Comparison of ENCODE assay signal across 13 mouse cellular contexts in the genomic region with DNA sequence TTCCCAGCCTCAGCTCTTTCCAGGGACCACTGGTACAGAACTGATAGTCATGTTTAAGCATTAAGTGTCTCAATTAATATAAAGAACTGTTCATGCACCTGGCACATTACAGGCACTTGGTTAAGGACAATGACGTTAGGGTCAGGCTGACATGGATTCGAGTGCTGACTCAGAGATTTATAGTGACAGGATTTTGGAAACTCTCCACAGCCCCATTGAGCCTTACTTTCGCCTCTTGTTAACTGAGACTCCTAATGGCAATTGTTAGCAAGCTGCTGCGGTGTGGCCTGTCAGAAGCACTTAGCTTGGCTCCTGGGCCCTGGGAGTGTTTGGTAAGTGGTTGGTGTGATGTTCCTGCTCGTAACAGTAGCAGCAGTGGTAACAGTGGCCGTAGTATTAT.
"Had no signal": no experiment of that assay in that cellular context is flagged by ENCODE, and none has a peak within 500 bp of the region (broad histone marks: within the 10 kb centered on the region; RNA-seq: fewer than 3 reads in every experiment).

No protein-coding gene starts in this region.

- DNase-seq: kidney, postnatal 10 days; kidney, postnatal 36 days; layer of hippocampus, postnatal 36 days; liver, embryonic 13.5 days; lung, adult 2 months; lung, postnatal 14 days; lung, postnatal 4 days; midbrain, embryonic 14.5 days; right cerebral cortex, adult 18-20 months; right cerebral cortex, postnatal 14 days; right cerebral cortex, postnatal 4 days; thymus, adult 2 months; thymus, postnatal 25 days had no signal
